12 mouse cellular contexts compared by ENCODE assay signal in the genomic region with DNA sequence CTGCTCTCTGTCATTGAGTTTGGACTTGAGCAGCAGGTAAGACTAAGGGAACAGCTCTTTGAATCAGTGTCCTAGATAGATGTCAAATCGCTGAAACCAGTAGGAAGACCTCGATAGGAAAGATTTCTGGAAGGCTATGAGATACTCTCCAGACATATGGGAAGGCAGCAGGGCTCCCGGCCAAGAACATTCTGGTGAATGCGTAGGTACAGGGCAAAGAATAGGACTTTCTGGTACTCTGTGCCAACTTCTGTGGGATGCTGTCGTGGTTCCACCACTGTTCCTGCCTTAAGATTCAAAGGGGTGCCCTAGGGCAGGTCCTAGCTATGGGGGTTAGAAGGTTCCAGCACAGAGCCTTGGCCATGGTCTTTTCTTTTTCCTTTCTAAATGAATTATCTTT.
"Had no signal": no experiment of that assay in that cellular context is flagged by ENCODE, and none has a peak within 500 bp of the region (broad histone marks: within the 10 kb centered on the region; RNA-seq: fewer than 3 reads in every experiment).

No protein-coding gene starts in this region.

- DNase-seq: kidney, adult 2 months; kidney, postnatal 25 days; liver; lung, adult 18-20 months; lung, postnatal 10 days; lung, postnatal 36 days; retina, postnatal 1 day; right cerebral cortex, postnatal 14 days; right cerebral cortex, postnatal 4 days; thymus, adult 2 months; thymus, postnatal 14 days; thymus, postnatal 4 days had no signal
